ENCODE assay signal across 7 mouse cellular contexts in the genomic region with DNA sequence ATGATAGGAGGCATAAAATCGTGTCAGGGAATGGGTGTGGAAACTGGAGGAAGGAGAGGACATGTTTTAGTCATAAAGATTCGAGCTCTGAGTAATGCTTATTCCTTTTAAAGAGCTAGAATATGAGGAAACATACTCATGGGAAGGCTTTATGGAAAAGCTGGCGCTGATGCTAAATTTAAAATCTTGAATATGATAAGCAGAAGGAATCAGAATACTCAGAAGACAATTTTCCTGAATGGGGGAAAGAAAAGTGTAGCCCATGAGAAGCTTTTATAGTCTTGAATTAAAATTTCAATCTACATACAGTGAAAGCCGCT.
DNase-seq lines count a peak whose midpoint lies in the region; ATAC-seq and TF ChIP-seq lines count a peak whose summit lies in the region.

No protein-coding gene starts in this region.

- peak overlapping the region; percentile 86 for H3K4me2 ChIP-seq in lung, embryonic 14.5 days
- peak overlapping the region; percentile 75 for H3K4me2 ChIP-seq in forebrain, embryonic 15.5 days (replicated peaks)
- peak overlapping the region; percentile 80 for H3K4me2 ChIP-seq in limb, embryonic 15.5 days
- H3K4me2 ChIP-seq in stomach, embryonic 16.5 days (ENCODE audit: low read depth, low read length), result peak overlapping the region; percentile 95

- peak overlapping the region; percentile 43; the same call in 1 of the 2 replicates for H3K4me3 ChIP-seq in lung, embryonic 14.5 days (ENCODE audit: low read depth, low read length)
- peak overlapping the region; percentile 45 for H3K4me3 ChIP-seq in forebrain, embryonic 15.5 days
- H3K4me3 ChIP-seq in limb, embryonic 15.5 days, result peak overlapping the region; percentile 48
- peak overlapping the region; percentile 48 for H3K4me3 ChIP-seq in stomach, embryonic 16.5 days (replicated peaks; ENCODE audit: low read length)

- H3K9me3 ChIP-seq in lung, embryonic 14.5 days (ENCODE audit: low read depth, low read length), result no peaks in the 10 kb centered on the region
- H3K9me3 ChIP-seq in forebrain, embryonic 15.5 days, result no peaks in the 10 kb centered on the region
- H3K9me3 ChIP-seq in limb, embryonic 15.5 days, result no peaks in the 10 kb centered on the region
- H3K9me3 ChIP-seq in stomach, embryonic 16.5 days (replicated peaks; ENCODE audit: control insufficient read depth, low read length), result no peaks in the 10 kb centered on the region

- no peak overlapping the region for H3K27ac ChIP-seq in lung, embryonic 14.5 days (ENCODE audit: low read depth)
- peak overlapping the region; percentile 100 for H3K27ac ChIP-seq in forebrain, embryonic 15.5 days (replicated peaks)
- no peak overlapping the region for H3K27ac ChIP-seq in limb, embryonic 15.5 days
- H3K27ac ChIP-seq in stomach, embryonic 16.5 days (ENCODE audit: low read length), result no peak overlapping the region

- ATAC-seq in lung, embryonic 14.5 days (ENCODE audit: insufficient read depth), result no peak
- no peak for ATAC-seq in forebrain, embryonic 15.5 days (replicated peaks)
- ATAC-seq in limb, embryonic 15.5 days (ENCODE audit: insufficient number of reproducible peaks, low FRiP score, low TSS enrichment, low read depth), result no peak
- no peak for ATAC-seq in stomach, embryonic 16.5 days (ENCODE audit: insufficient read depth, low FRiP score)
- no peak for ATAC-seq in CD4-positive, CD25-positive, alpha-beta regulatory T cell, adult 4 months

- DNase-seq in lung, embryonic 14.5 days, result no peak
- DNase-seq in lung, postnatal 4 days, result no peak
- DNase-seq in adrenal gland, postnatal 4 days (ENCODE audit: low spot score in 2 of 2), result no peak

- WGBS in lung, embryonic 14.5 days, result 37% methylated on average over 4 of the region's 4 CpGs
- WGBS in forebrain, embryonic 15.5 days, result 20% methylated on average over 4 of the region's 4 CpGs
- whole genome bisulfite sequencing in limb, embryonic 15.5 days, result 34% methylated on average over 4 of the region's 4 CpGs
- WGBS in stomach, embryonic 16.5 days, result 46% methylated on average over 4 of the region's 4 CpGs

- H3K9ac ChIP-seq in lung, embryonic 14.5 days, result no peak overlapping the region
- peak overlapping the region; percentile 82 for H3K9ac ChIP-seq in forebrain, embryonic 15.5 days (replicated peaks)
- no peak overlapping the region for H3K9ac ChIP-seq in limb, embryonic 15.5 days
- no peak overlapping the region for H3K9ac ChIP-seq in stomach, embryonic 16.5 days (ENCODE audit: low read length)

- H3K27me3 ChIP-seq in lung, embryonic 14.5 days (ENCODE audit: insufficient read depth, low read length), result peaks cover 28% of the 10 kb centered on the region
- no peaks in the 10 kb centered on the region for H3K27me3 ChIP-seq in forebrain, embryonic 15.5 days
- peaks cover 24% of the 10 kb centered on the region for H3K27me3 ChIP-seq in limb, embryonic 15.5 days
- peaks cover 22% of the 10 kb centered on the region for H3K27me3 ChIP-seq in stomach, embryonic 16.5 days (ENCODE audit: control insufficient read depth, insufficient read depth, low read length)

- H3K4me1 ChIP-seq in lung, embryonic 14.5 days (ENCODE audit: insufficient read depth), result no peaks in the 10 kb centered on the region
- peaks cover 41% of the 10 kb centered on the region for H3K4me1 ChIP-seq in forebrain, embryonic 15.5 days
- H3K4me1 ChIP-seq in limb, embryonic 15.5 days, result peaks cover 14% of the 10 kb centered on the region
- no peaks in the 10 kb centered on the region; the same call in 1 of the 2 replicates for H3K4me1 ChIP-seq in stomach, embryonic 16.5 days (ENCODE audit: control insufficient read depth, insufficient read depth, low read length)

- no peak for TF ChIP-seq CTCF in lung, embryonic 14.5 days (IDR thresholded peaks at IDR 0.05; ENCODE audit: low read depth)

- H3K36me3 ChIP-seq in lung, embryonic 14.5 days (ENCODE audit: insufficient read depth), result no peaks in the 10 kb centered on the region
- no peaks in the 10 kb centered on the region for H3K36me3 ChIP-seq in forebrain, embryonic 15.5 days
- no peaks in the 10 kb centered on the region for H3K36me3 ChIP-seq in limb, embryonic 15.5 days
- H3K36me3 ChIP-seq in stomach, embryonic 16.5 days (ENCODE audit: control insufficient read depth, insufficient read depth, low read length), result no peaks in the 10 kb centered on the region
